Mouse (Mus musculus) forebrain, embryonic 15.5 days (tissue): Measurements from ENCODE around the gene Hspa1b. TPM values are rescaled to one million over a fixed set of nuclear protein-coding genes. Genes with fewer than 3 reads are reported as not detected.
A peak's percentile ranks its signal among the peaks of the same experiment; 100 is the strongest.

Source experiments
- ATAC-seq: fragments of 200-750 bp; cut with Nextera tagmentation; replicated peaks from 2 replicates; pipeline ENCODE4 v1.8.0; 2017; ENCODE audit warnings: mild to moderate bottlenecking, moderate TSS enrichment, moderate library complexity
- H3K27ac ChIP-seq: fragments of 300-500 bp; sonication (generic); replicated peaks from 2 replicates; pipeline ENCODE4 v1.5.1; 2015; ENCODE audit warnings: mild to moderate bottlenecking, inconsistent platforms
- H3K27me3 ChIP-seq: fragments of 300-500 bp; sonication (generic); 2 replicates; pipeline ENCODE4 v1.6.1; 2015; ENCODE audit warnings: inconsistent platforms
- H3K36me3 ChIP-seq: fragments of 300-500 bp; sonication (generic); 2 replicates; pipeline ENCODE4 v1.6.1; 2015; ENCODE audit warnings: mild to moderate bottlenecking, inconsistent platforms
- H3K4me1 ChIP-seq: fragments of 300-500 bp; sonication (generic); 2 replicates; pipeline ENCODE4 v1.6.1; 2015; ENCODE audit warnings: inconsistent platforms
- H3K4me2 ChIP-seq: fragments of 300-500 bp; sonication (generic); replicated peaks from 2 replicates; pipeline ENCODE4 v1.6.1; 2015; ENCODE audit warnings: mild to moderate bottlenecking, inconsistent platforms
- H3K4me3 ChIP-seq: fragments of 300-500 bp; sonication (generic); 2 replicates; pipeline ENCODE4 v1.5.1; 2015; ENCODE audit warnings: mild to moderate bottlenecking, inconsistent platforms
- H3K9ac ChIP-seq: fragments of 300-500 bp; sonication (generic); replicated peaks from 2 replicates; pipeline ENCODE4 v1.6.1; 2015; ENCODE audit warnings: mild to moderate bottlenecking, inconsistent platforms
- H3K9me3 ChIP-seq: fragments of 300-500 bp; sonication (generic); 2 replicates; pipeline ENCODE4 v1.6.1; 2016; ENCODE audit warnings: inconsistent platforms
- WGBS: fragments of 180-500 bp; shearing (Covaris S2); methylation state at CpG from one replicate; pipeline ENCODE4 v1.1.7; 2015; ENCODE audit warnings: mixed read lengths; 5-methylcytosine and 5-hydroxymethylcytosine counted together
- polyA plus RNA-seq: library from polyadenylated mRNA; unstranded; fragments of >200 nt; fragmentation: Nextera tagmentation; extraction: Ambion mirVana; gene quantifications from 2 replicates; pipeline ENCODE4 v1.2.1, GENCODE M21; 2015

The Hspa1b gene
- polyA plus RNA-seq, 1 experiment from 2014 or later, result 0.17 TPM

GRCm38 (mm10) chr17:34911945-34912351 is 47.1 kb downstream of the Hspa1b start:
- H3K4me1 ChIP-seq, result no peaks in the 10 kb centered on the region
- no peak overlapping the region for H3K9ac ChIP-seq
- no peak overlapping the region for H3K4me2 ChIP-seq
- H3K9me3 ChIP-seq, result no peaks in the 10 kb centered on the region
- WGBS, result 39% methylated on average over 5 of the region's 5 CpGs
- H3K36me3 ChIP-seq, result peaks cover 70% of the 10 kb centered on the region
- no peak overlapping the region for H3K27ac ChIP-seq
- no peak overlapping the region for H3K4me3 ChIP-seq
- peak; percentile 53 for ATAC-seq
- no peaks in the 10 kb centered on the region for H3K27me3 ChIP-seq

GRCm38 (mm10) chr17:34910982-34911381 is 48.1 kb downstream of the Hspa1b start:
- Histone ChIP-seq H3K9ac (no peak overlapping the region), H3K4me2 (no peak overlapping the region), H3K27me3 (no peaks in the 10 kb centered on the region), H3K4me3 (no peak overlapping the region), H3K4me1 (no peaks in the 10 kb centered on the region), H3K27ac (no peak overlapping the region), H3K9me3 (no peaks in the 10 kb centered on the region), H3K36me3 (peaks cover 80% of the 10 kb centered on the region)
- no peak for ATAC-seq
- 93% methylated on average over 10 of the region's 10 CpGs for WGBS

Other genes with a start within 250 kb of the Hspa1b start
- gene C4b, start 215.4 kb downstream of the Hspa1b start, polyA plus RNA-seq, result 0.04 TPM in 1 of 2 replicates, not detected in the other
- gene Cyp21a1, start 154.7 kb downstream of the Hspa1b start, polyA plus RNA-seq, result not detected in 2 replicates
- gene Stk19, start 122.3 kb downstream of the Hspa1b start, polyA plus RNA-seq, result 39.8 and 43.0 TPM in 2 replicates
- 75.2 and 77.8 TPM in 2 replicates for gene Dxo, start 122.2 kb downstream of the Hspa1b start, polyA plus RNA-seq
- 59.6 and 59.7 TPM in 2 replicates for gene Skiv2l, start 109.0 kb downstream of the Hspa1b start, polyA plus RNA-seq
- gene Nelfe, start 108.8 kb downstream of the Hspa1b start, polyA plus RNA-seq, result 94.9 and 97.1 TPM in 2 replicates
- 1.8 and 2.1 TPM in 2 replicates for gene Cfb, start 96.7 kb downstream of the Hspa1b start, polyA plus RNA-seq
- 9.5 and 9.9 TPM in 2 replicates for gene Zbtb12, start 79.8 kb downstream of the Hspa1b start, polyA plus RNA-seq
- 0.17 TPM in 1 of 2 replicates, not detected in the other for gene Gm20547, start 77.2 kb downstream of the Hspa1b start, polyA plus RNA-seq
- gene C2, start 61.0 kb downstream of the Hspa1b start, polyA plus RNA-seq, result 0.77 and 1.5 TPM in 2 replicates
- gene Ehmt2, start 60.8 kb downstream of the Hspa1b start, polyA plus RNA-seq, result 108 and 111 TPM in 2 replicates
- gene Slc44a4, start 44.8 kb downstream of the Hspa1b start, polyA plus RNA-seq, result not detected in 2 replicates
- 27.9 and 31.0 TPM in 2 replicates for gene Neu1, start 28.0 kb downstream of the Hspa1b start, polyA plus RNA-seq
- gene Gm20481, start 10.7 kb upstream of the Hspa1b start, polyA plus RNA-seq, result not detected in 2 replicates
- 3.6 and 3.7 TPM in 2 replicates for gene Hspa1a, start 12.9 kb upstream of the Hspa1b start, polyA plus RNA-seq
- 1.5 TPM in 2 replicates for gene Hspa1l, start 13.5 kb upstream of the Hspa1b start, polyA plus RNA-seq
- gene Lsm2, start 22.6 kb upstream of the Hspa1b start, polyA plus RNA-seq, result 132 and 149 TPM in 2 replicates
- 82.9 and 88.6 TPM in 2 replicates for gene Vars, start 41.7 kb upstream of the Hspa1b start, polyA plus RNA-seq
- 0.14 and 0.28 TPM in 2 replicates for gene Vwa7, start 57.3 kb upstream of the Hspa1b start, polyA plus RNA-seq
- gene Sapcd1, start 68.8 kb upstream of the Hspa1b start, polyA plus RNA-seq, result 5.8 and 5.9 TPM in 2 replicates
- 2.8 and 3.2 TPM in 2 replicates for gene Msh5, start 87.5 kb upstream of the Hspa1b start, polyA plus RNA-seq
- gene Clic1, start 90.7 kb upstream of the Hspa1b start, polyA plus RNA-seq, result 98.4 and 100 TPM in 2 replicates
- gene Ddah2, start 99.8 kb upstream of the Hspa1b start, polyA plus RNA-seq, result 540 and 556 TPM in 2 replicates
- gene Ly6g6c, start 106.2 kb upstream of the Hspa1b start, polyA plus RNA-seq, result not detected in 2 replicates
- gene Mpig6b, start 106.9 kb upstream of the Hspa1b start, polyA plus RNA-seq, result 0.15 and 0.17 TPM in 2 replicates
- gene Ly6g6e, start 117.7 kb upstream of the Hspa1b start, polyA plus RNA-seq, result 10.0 and 11.9 TPM in 2 replicates
- gene Ly6g6d, start 118.8 kb upstream of the Hspa1b start, polyA plus RNA-seq, result 0.46 and 0.47 TPM in 2 replicates
- 0.32 TPM in 1 of 2 replicates, not detected in the other for gene Ly6g6f, start 126.4 kb upstream of the Hspa1b start, polyA plus RNA-seq
- 93.2 and 97.4 TPM in 2 replicates for gene Abhd16a, start 130.0 kb upstream of the Hspa1b start, polyA plus RNA-seq
- not detected in 2 replicates for gene Ly6g5c, start 149.0 kb upstream of the Hspa1b start, polyA plus RNA-seq
- gene Ly6g5b, start 156.2 kb upstream of the Hspa1b start, polyA plus RNA-seq, result 1.2 and 1.3 TPM in 2 replicates
- 29.3 and 32.0 TPM in 2 replicates for gene Gpank1, start 162.2 kb upstream of the Hspa1b start, polyA plus RNA-seq
- 307 and 309 TPM in 2 replicates for gene Csnk2b, start 162.8 kb upstream of the Hspa1b start, polyA plus RNA-seq
- gene D17H6S53E, start 167.1 kb upstream of the Hspa1b start, polyA plus RNA-seq, result 8.7 TPM in 2 replicates
- 0.28 and 0.31 TPM in 2 replicates for gene Apom, start 172.8 kb upstream of the Hspa1b start, polyA plus RNA-seq
- gene Bag6, start 175.9 kb upstream of the Hspa1b start, polyA plus RNA-seq, result 92.3 and 93.8 TPM in 2 replicates
- gene Prrc2a, start 205.7 kb upstream of the Hspa1b start, polyA plus RNA-seq, result 185 and 208 TPM in 2 replicates
- gene Aif1, start 216.8 kb upstream of the Hspa1b start, polyA plus RNA-seq, result 5.7 and 7.8 TPM in 2 replicates
- gene Lst1, start 229.2 kb upstream of the Hspa1b start, polyA plus RNA-seq, result 6.2 and 6.8 TPM in 2 replicates
- 0.25 and 0.70 TPM in 2 replicates for gene Ltb, start 235.2 kb upstream of the Hspa1b start, polyA plus RNA-seq
- not detected in 2 replicates for gene Tnf, start 242.8 kb upstream of the Hspa1b start, polyA plus RNA-seq
- 0.36 TPM in 1 of 2 replicates, not detected in the other for gene Lta, start 246.1 kb upstream of the Hspa1b start, polyA plus RNA-seq